Mouse (Mus musculus) CD4-positive, CD25-positive, alpha-beta regulatory T cell, adult 9 weeks (primary cell): ENCODE measurements around the gene Prr18. TPM values are rescaled to one million over a fixed set of nuclear protein-coding genes. Genes with fewer than 3 reads are reported as not detected.

Experiments used
- polyA plus RNA-seq: library from polyadenylated mRNA; unstranded; fragments of 100-300 nt; shearing (Covaris generic); gene quantifications from one replicate; pipeline ENCODE4 v1.2.1, GENCODE M21; 2017

Prr18 gene
- 0.11 TPM for polyA plus RNA-seq

DNA sequence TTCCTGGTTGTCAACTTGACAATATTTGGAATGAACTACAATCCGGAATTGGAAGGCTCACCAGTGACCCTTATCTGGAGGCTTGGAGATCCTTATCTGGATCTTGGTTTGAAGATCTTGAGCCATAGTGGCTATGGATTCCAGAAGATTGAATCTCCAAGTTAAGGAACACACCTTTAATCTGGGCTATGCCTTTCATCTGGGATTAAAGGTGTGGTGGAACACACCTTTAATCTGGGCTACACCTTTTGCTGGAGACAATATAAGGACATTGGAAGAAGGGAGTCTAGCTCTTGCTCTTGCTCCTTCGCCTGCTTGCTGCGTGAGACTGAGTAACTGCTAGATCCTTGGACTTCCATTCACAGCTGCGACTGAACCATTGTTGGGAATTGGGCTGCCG, at the start of gene Prr18:
Gene Prr18 (plus strand): TSS at position 301 of the 400 bp plus-strand sequence.

DNA sequence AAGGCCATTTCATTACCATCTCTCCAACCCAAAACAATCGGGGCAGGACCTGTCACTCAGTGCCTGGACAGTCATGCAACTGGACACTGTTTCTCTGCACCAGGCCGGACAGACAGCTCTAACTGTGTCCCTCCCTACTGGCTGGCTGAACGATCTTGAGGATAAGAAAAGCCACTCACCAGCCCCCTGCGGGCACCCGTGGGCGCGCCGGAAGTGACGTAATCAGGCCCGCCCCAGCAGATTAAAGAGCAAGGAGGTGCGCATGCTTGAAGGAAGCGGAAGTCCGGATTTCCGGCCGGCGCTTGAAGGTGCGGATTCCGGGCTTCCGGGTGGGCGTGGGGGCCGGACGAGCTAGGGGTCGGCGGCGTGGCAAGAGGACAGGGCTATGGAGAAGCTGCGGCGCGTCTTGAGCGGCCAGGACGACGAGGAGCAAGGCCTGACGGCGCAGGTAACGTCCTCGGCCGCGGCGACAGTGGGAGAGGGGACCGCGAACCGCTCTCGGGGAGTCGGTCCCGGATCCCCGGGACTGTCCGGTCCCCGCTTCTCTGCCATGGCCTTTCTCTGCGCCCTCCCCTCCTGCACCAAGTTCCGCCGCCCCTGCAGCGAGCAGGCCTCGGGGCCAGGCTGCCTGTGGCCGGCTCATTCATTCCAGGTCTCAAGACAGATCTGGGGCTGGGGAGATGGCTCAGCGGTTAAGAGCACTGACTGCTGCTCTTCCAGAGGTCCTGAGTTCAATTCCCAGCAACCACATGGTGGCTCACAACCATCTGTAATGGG, 26.2 kb upstream of the Prr18 start, which contains the start of gene Sft2d1:
Gene Sft2d1 (plus strand): TSS at position 265 of the 777 bp plus-strand sequence.

DNA sequence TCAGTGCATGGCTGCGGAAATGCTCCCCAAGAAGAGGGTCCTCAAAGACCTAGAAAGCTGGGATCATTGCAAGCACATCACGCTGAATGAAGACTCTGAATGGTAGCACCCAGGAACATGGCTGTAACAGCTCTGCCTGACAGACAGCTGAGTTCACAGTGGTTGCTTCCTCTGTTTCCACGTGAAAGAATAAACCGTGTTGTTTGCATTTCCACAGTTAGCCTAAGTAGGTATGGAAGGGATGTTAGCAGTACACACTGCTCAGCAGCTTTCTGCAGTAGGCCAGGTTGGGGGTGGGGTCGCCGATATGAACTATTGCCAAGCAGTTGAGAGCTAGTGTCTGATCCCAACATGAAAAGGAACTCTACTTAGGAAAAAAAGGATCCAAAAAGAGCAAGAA, 18.4 kb downstream of the Prr18 start, which contains the start of gene T2:
Gene T2 (plus strand): TSS at position 301 of the 400 bp plus-strand sequence.

Other genes with a start within 250 kb of the Prr18 start
- gene Gm49673, start 189.7 kb upstream of the Prr18 start, polyA plus RNA-seq = not detected
- gene Rnaset2a, start 189.4 kb upstream of the Prr18 start, polyA plus RNA-seq = 23.2 TPM
- 34.0 TPM for gene Fgfr1op, start 172.0 kb upstream of the Prr18 start, polyA plus RNA-seq
- 52.0 TPM for gene Ccr6, start 101.4 kb upstream of the Prr18 start, polyA plus RNA-seq
- 187 TPM for gene Mpc1, start 54.6 kb upstream of the Prr18 start, polyA plus RNA-seq
- gene Sft2d1, start 26.4 kb upstream of the Prr18 start, polyA plus RNA-seq = 209 TPM
- gene T2, start 18.5 kb downstream of the Prr18 start, polyA plus RNA-seq = not detected
- gene T, start 97.0 kb downstream of the Prr18 start, polyA plus RNA-seq = not detected
- gene Pde10a, start 187.9 kb downstream of the Prr18 start, polyA plus RNA-seq = not detected
- 0.92 TPM for gene Gm17087, start 229.5 kb downstream of the Prr18 start, polyA plus RNA-seq